ENCODE assay signal across 16 mouse cellular contexts in the genomic region with DNA sequence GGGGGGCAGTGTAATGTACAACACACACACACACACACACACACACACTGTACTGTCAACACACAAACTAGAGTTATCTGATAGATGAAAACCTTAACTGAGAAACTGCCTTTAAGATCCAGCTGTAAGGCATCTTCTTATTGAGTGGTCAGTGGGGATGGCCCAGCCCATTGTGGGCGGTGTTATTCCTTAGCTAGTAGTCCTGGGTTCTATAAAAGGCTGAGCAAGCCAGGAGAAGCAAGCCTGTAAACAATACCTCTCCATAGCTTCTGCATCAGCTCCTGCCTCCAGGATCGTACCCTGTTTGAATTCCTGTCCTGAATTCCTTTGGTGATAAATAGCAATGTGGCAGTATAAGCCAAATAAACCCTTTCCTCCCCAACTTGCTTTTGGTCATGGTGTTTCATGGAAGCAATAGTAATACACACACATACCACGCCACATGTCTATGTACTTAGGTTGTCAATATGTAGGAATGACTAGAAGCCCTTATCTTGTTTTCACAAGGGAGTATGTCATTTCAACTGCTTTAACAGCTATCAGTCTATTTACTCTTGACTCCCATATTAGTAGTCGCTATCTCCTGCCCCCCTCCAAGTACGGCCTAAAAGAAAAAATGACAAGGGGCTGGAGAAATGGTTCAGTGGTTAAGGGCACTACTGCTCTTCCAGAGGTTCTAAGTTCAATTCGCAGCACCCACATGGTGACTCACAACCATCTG. TPM values are rescaled to one million over a fixed set of nuclear protein-coding genes. Genes with fewer than 3 reads are reported as not detected.
DNase-seq lines count a peak whose midpoint lies in the region; ATAC-seq and TF ChIP-seq lines count a peak whose summit lies in the region.
"Had no signal": no experiment of that assay in that cellular context is flagged by ENCODE, and none has a peak within 500 bp of the region (broad histone marks: within the 10 kb centered on the region; RNA-seq: fewer than 3 reads in every experiment).

No protein-coding gene starts in this region.

- peaks cover 16% of the 10 kb centered on the region for H3K4me1 ChIP-seq in forebrain, embryonic 12.5 days
- peaks cover 15% of the 10 kb centered on the region for H3K4me1 ChIP-seq in forebrain, embryonic 16.5 days (replicated peaks; ENCODE audit: control insufficient read depth, insufficient read depth, low read length)
- peaks cover 15% of the 10 kb centered on the region for H3K4me1 ChIP-seq in kidney, embryonic 15.5 days
- peaks cover 6% of the 10 kb centered on the region; the same call in 1 of the 2 replicates for H3K4me1 ChIP-seq in stomach, embryonic 16.5 days (ENCODE audit: control insufficient read depth, insufficient read depth, low read length)
- H3K4me1 ChIP-seq in stomach, postnatal 0 days (replicated peaks; ENCODE audit: control insufficient read depth, insufficient read depth): no peaks in the 10 kb centered on the region
- peaks cover 17% of the 10 kb centered on the region for H3K4me1 ChIP-seq in neural tube, embryonic 15.5 days
- H3K4me1 ChIP-seq in cerebellum, adult 2 months (ENCODE audit: control insufficient read depth, insufficient read depth, low read length): no peaks in the 10 kb centered on the region

- H3K9me3 ChIP-seq in forebrain, embryonic 12.5 days: no peaks in the 10 kb centered on the region
- no peaks in the 10 kb centered on the region for H3K9me3 ChIP-seq in forebrain, embryonic 16.5 days (ENCODE audit: control insufficient read depth, low read length)
- H3K9me3 ChIP-seq in kidney, embryonic 15.5 days (replicated peaks): no peaks in the 10 kb centered on the region
- no peaks in the 10 kb centered on the region for H3K9me3 ChIP-seq in stomach, embryonic 16.5 days (replicated peaks; ENCODE audit: control insufficient read depth, low read length)
- no peaks in the 10 kb centered on the region for H3K9me3 ChIP-seq in stomach, postnatal 0 days (ENCODE audit: control insufficient read depth, low read length)
- no peaks in the 10 kb centered on the region for H3K9me3 ChIP-seq in neural tube, embryonic 15.5 days (replicated peaks)
- H3K9me3 ChIP-seq: limb, embryonic 15.5 days had no signal

- peaks cover 4% of the 10 kb centered on the region; the same call in 1 of the 2 replicates for H3K27me3 ChIP-seq in forebrain, embryonic 12.5 days
- H3K27me3 ChIP-seq in forebrain, embryonic 16.5 days (replicated peaks; ENCODE audit: control insufficient read depth, insufficient read depth, low read length): no peaks in the 10 kb centered on the region
- H3K27me3 ChIP-seq in kidney, embryonic 15.5 days: no peaks in the 10 kb centered on the region
- H3K27me3 ChIP-seq in stomach, embryonic 16.5 days (ENCODE audit: control insufficient read depth, insufficient read depth, low read length): no peaks in the 10 kb centered on the region
- no peaks in the 10 kb centered on the region for H3K27me3 ChIP-seq in stomach, postnatal 0 days (ENCODE audit: control insufficient read depth, insufficient read depth, low read length)
- H3K27me3 ChIP-seq in neural tube, embryonic 15.5 days (replicated peaks): no peaks in the 10 kb centered on the region
- no peaks in the 10 kb centered on the region for H3K27me3 ChIP-seq in cerebellum, adult 2 months (ENCODE audit: control insufficient read depth, insufficient read depth, low read length)
- H3K27me3 ChIP-seq: limb, embryonic 15.5 days had no signal

- DNase-seq in kidney, postnatal 25 days: no peak
- no peak for DNase-seq in stomach, postnatal 0 days (ENCODE audit: low spot score)
- DNase-seq in cerebellum, adult 2 months: no peak
- DNase-seq: adrenal gland, postnatal 14 days; kidney, postnatal 36 days; retina, postnatal 1 day; thymus, postnatal 4 days had no signal

- no peak overlapping the region for H3K4me3 ChIP-seq in forebrain, embryonic 12.5 days (replicated peaks)
- no peak overlapping the region for H3K4me3 ChIP-seq in forebrain, embryonic 16.5 days (replicated peaks; ENCODE audit: low read length)
- H3K4me3 ChIP-seq in kidney, embryonic 15.5 days (replicated peaks): no peak overlapping the region
- no peak overlapping the region for H3K4me3 ChIP-seq in stomach, embryonic 16.5 days (replicated peaks; ENCODE audit: low read length)
- no peak overlapping the region for H3K4me3 ChIP-seq in stomach, postnatal 0 days (ENCODE audit: low read depth, low read length)
- H3K4me3 ChIP-seq in neural tube, embryonic 15.5 days (replicated peaks): no peak overlapping the region
- no peak overlapping the region for H3K4me3 ChIP-seq in cerebellum, adult 2 months (replicated peaks; ENCODE audit: insufficient read depth, low read depth, low read length)

- no peak overlapping the region for H3K9ac ChIP-seq in forebrain, embryonic 12.5 days
- H3K9ac ChIP-seq in forebrain, embryonic 16.5 days (replicated peaks; ENCODE audit: low read depth, low read length): no peak overlapping the region
- no peak overlapping the region for H3K9ac ChIP-seq in kidney, embryonic 15.5 days
- H3K9ac ChIP-seq in stomach, embryonic 16.5 days (ENCODE audit: low read length): no peak overlapping the region
- H3K9ac ChIP-seq in stomach, postnatal 0 days (ENCODE audit: low read length): no peak overlapping the region
- no peak overlapping the region for H3K9ac ChIP-seq in neural tube, embryonic 15.5 days (replicated peaks)
- H3K9ac ChIP-seq: limb, embryonic 15.5 days had no signal

- TF ChIP-seq EP300 in stomach, postnatal 0 days (optimal IDR thresholded peaks at IDR 0.05): no peak

- TF ChIP-seq CTCF in stomach, postnatal 0 days (IDR thresholded peaks at IDR 0.05; ENCODE audit: low read depth): no peak
- TF ChIP-seq CTCF in cerebellum, adult 2 months (IDR thresholded peaks at IDR 0.05; ENCODE audit: borderline replicate concordance, insufficient read depth, low read depth, low read length): no peak

- WGBS in forebrain, embryonic 12.5 days: 81% methylated on average over 6 of the region's 6 CpGs
- WGBS in forebrain, embryonic 16.5 days: 81% methylated on average over 6 of the region's 6 CpGs
- WGBS in kidney, embryonic 15.5 days: 79% methylated on average over 6 of the region's 6 CpGs
- WGBS in stomach, embryonic 16.5 days: 53% methylated on average over 6 of the region's 6 CpGs
- WGBS in stomach, postnatal 0 days: 51% methylated on average over 6 of the region's 6 CpGs
- 81% methylated on average over 6 of the region's 6 CpGs for WGBS in neural tube, embryonic 15.5 days
- 85% methylated on average over 6 of the region's 6 CpGs for WGBS in cerebellum, adult 2 months

- H3K36me3 ChIP-seq in forebrain, embryonic 12.5 days (replicated peaks): peaks cover 26% of the 10 kb centered on the region
- H3K36me3 ChIP-seq in forebrain, embryonic 16.5 days (ENCODE audit: control insufficient read depth, insufficient read depth): peaks cover 8% of the 10 kb centered on the region; the same call in 1 of the 2 replicates
- peaks cover 27% of the 10 kb centered on the region for H3K36me3 ChIP-seq in kidney, embryonic 15.5 days
- no peaks in the 10 kb centered on the region; the same call in 1 of the 2 replicates for H3K36me3 ChIP-seq in stomach, embryonic 16.5 days (ENCODE audit: control insufficient read depth, insufficient read depth, low read length)
- H3K36me3 ChIP-seq in stomach, postnatal 0 days (ENCODE audit: control insufficient read depth, insufficient read depth, low read length): peaks cover 4% of the 10 kb centered on the region; the same call in 1 of the 2 replicates
- peaks cover 18% of the 10 kb centered on the region for H3K36me3 ChIP-seq in neural tube, embryonic 15.5 days

- no peak overlapping the region for H3K27ac ChIP-seq in forebrain, embryonic 12.5 days
- no peak overlapping the region for H3K27ac ChIP-seq in forebrain, embryonic 16.5 days (ENCODE audit: low read length)
- H3K27ac ChIP-seq in kidney, embryonic 15.5 days: no peak overlapping the region
- no peak overlapping the region for H3K27ac ChIP-seq in stomach, embryonic 16.5 days (ENCODE audit: low read length)
- H3K27ac ChIP-seq in stomach, postnatal 0 days (replicated peaks): no peak overlapping the region
- H3K27ac ChIP-seq in neural tube, embryonic 15.5 days (replicated peaks): no peak overlapping the region
- H3K27ac ChIP-seq in cerebellum, adult 2 months (ENCODE audit: insufficient read depth, low read length): no peak overlapping the region
- H3K27ac ChIP-seq: limb, embryonic 15.5 days; macrophage had no signal

- TF ChIP-seq POLR2A in cerebellum, adult 2 months (IDR thresholded peaks at IDR 0.05; ENCODE audit: borderline replicate concordance, insufficient read depth, low read length): no peak

- ATAC-seq in forebrain, embryonic 12.5 days (ENCODE audit: low FRiP score): no peak
- no peak for ATAC-seq in forebrain, embryonic 16.5 days
- ATAC-seq in kidney, embryonic 15.5 days (replicated peaks; ENCODE audit: low FRiP score): no peak
- ATAC-seq in stomach, embryonic 16.5 days (ENCODE audit: insufficient read depth, low FRiP score): no peak
- no peak for ATAC-seq in stomach, postnatal 0 days (ENCODE audit: low FRiP score, low TSS enrichment)
- ATAC-seq in neural tube, embryonic 15.5 days (ENCODE audit: low FRiP score): no peak

- H3K4me2 ChIP-seq in forebrain, embryonic 12.5 days: peak overlapping the region; percentile 90
- H3K4me2 ChIP-seq in forebrain, embryonic 16.5 days (ENCODE audit: low read length): no peak overlapping the region
- peak overlapping the region; percentile 74; the same call in 1 of the 2 replicates for H3K4me2 ChIP-seq in kidney, embryonic 15.5 days
- 0 out of 2 replicates have a peak overlapping the region, but pooled peaks have one; percentile 83 for H3K4me2 ChIP-seq in stomach, embryonic 16.5 days (ENCODE audit: low read depth, low read length)
- H3K4me2 ChIP-seq in stomach, postnatal 0 days (replicated peaks; ENCODE audit: low read depth): no peak overlapping the region
- peak overlapping the region; percentile 94; the same call in 1 of the 2 replicates for H3K4me2 ChIP-seq in neural tube, embryonic 15.5 days

RNA-seq across cellular contexts. Expression of gene Dmap1, which starts 1.1 kb away (rescaled TPM):
- 73.1 and 76.4 TPM in 2 replicates for polyA plus RNA-seq in forebrain, embryonic 12.5 days (2016; fragmentation: Nextera tagmentation; extraction: Ambion mirVana)
- 80.1 and 80.4 TPM in 2 replicates for polyA plus RNA-seq in forebrain, embryonic 16.5 days (2015; fragmentation: Nextera tagmentation; extraction: Ambion mirVana)
- 55.4 and 64.1 TPM in 2 replicates for polyA plus RNA-seq in kidney, embryonic 15.5 days (2015; fragmentation: Nextera tagmentation; extraction: Ambion mirVana)
- 40.2 and 42.8 TPM in 2 replicates for polyA plus RNA-seq in stomach, embryonic 16.5 days (2015; fragmentation: Nextera tagmentation; extraction: Ambion mirVana)
- polyA plus RNA-seq in stomach, postnatal 0 days (2015; fragmentation: Nextera tagmentation; extraction: Ambion mirVana): 27.5 and 27.8 TPM in 2 replicates
- 70.7 and 73.1 TPM in 2 replicates for polyA plus RNA-seq in neural tube, embryonic 15.5 days (2015; fragmentation: Nextera tagmentation; extraction: Ambion mirVana)
- polyA plus RNA-seq in cerebellum, adult 2 months (2012; rRNA removed): 48.7 and 53.5 TPM in 2 replicates

RNA-seq across cellular contexts. Expression of gene Gm12845, which starts 41.0 kb away (rescaled TPM):
- polyA plus RNA-seq in forebrain, embryonic 12.5 days (2016; fragmentation: Nextera tagmentation; extraction: Ambion mirVana): not detected in 2 replicates
- polyA plus RNA-seq in forebrain, embryonic 16.5 days (2015; fragmentation: Nextera tagmentation; extraction: Ambion mirVana): not detected in 2 replicates
- polyA plus RNA-seq in kidney, embryonic 15.5 days (2015; fragmentation: Nextera tagmentation; extraction: Ambion mirVana): not detected in 2 replicates
- polyA plus RNA-seq in stomach, embryonic 16.5 days (2015; fragmentation: Nextera tagmentation; extraction: Ambion mirVana): not detected in 2 replicates
- polyA plus RNA-seq in stomach, postnatal 0 days (2015; fragmentation: Nextera tagmentation; extraction: Ambion mirVana): not detected in 2 replicates
- polyA plus RNA-seq in neural tube, embryonic 15.5 days (2015; fragmentation: Nextera tagmentation; extraction: Ambion mirVana): not detected in 2 replicates
- not detected in 2 replicates for polyA plus RNA-seq in cerebellum, adult 2 months (2012; rRNA removed)
- polyA plus RNA-seq: cortical plate, adult 2 months; gonadal fat pad, adult 2 months; limb, embryonic 15.5 days; macrophage had no signal

Comparison
In these comparisons a context has a peak if more than half of its experiments do, and no peak if none do; other contexts are left out.
1. H3K4me2 ChIP-seq: peak in forebrain, embryonic 12.5 days (single experiment), kidney, embryonic 15.5 days (single experiment), stomach, embryonic 16.5 days (single experiment) and neural tube, embryonic 15.5 days (single experiment); none in forebrain, embryonic 16.5 days (single experiment) and stomach, postnatal 0 days (single experiment).